Mouse (Mus musculus) spleen, adult 18-20 months (tissue): ENCODE results near the gene Cyld.
"Not testable (repeated sequence)": the region's sequence is repeated elsewhere in the genome, so short reads cannot be mapped to it uniquely, and the experiment has no call there.

Experiments used
- DNase-seq, 2 experiments: peaks; one replicate each; pipeline ENCODE4 v3.0.0; 2022; ENCODE audit warnings: mixed read lengths in 2 of 2

The Cyld gene

DNA sequence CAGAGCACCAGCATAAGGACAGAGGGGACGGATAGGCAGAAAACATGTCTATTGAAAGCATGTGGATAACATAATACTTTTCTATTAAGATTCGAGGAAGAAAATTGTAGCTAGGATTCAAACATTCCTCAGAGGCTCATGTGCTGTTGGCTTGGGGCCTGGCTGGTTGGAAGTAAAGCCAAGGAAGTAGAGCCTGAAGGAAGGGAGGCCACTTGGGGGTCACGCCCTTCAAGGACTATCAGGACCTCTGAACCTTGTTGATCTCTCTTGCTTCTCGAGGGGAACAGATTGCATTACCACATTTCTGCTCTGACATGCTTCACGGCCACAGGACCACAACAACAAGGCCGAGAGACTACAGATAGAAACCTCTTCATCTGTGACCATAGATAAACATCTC is 7.7 kb upstream of the Cyld start:
- no peak for DNase-seq

- DNase-seq = no peak
Measured at GRCm38 (mm10) chr8:88689891-88690290, 6.9 kb upstream of the Cyld start.

DNA sequence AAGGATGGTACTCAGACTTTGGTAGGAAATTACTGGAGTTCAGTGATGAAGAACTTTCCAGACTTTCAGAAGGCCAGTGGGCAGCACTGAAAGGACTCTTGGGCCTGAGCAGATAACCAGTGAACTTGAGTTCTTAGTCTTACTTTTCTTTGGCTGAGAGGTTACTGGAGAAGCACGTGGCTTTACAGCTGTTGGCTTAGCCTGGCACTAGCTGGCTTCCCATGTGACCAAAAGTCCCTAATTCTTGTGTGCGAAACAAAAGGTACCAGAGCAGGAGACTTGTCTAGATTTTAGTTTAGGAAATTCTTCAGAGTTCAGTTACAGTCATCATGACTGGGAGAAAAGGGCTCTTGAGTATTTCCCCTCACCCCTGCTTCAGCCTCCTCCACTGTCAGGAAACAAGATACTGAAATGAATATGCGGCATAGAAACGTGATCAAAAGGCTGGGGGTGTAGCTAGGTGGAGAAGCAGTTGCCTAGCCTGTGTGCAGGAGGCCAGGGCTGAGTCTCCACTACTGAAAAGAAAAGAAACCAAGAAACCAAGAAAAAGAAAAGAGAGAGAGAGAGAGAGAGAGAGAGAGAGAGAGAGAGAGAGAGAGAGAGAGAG is 5.4 kb upstream of the Cyld start:
- no peak for DNase-seq

GRCm38 (mm10) chr8:88691961-88692360 is 4.9 kb upstream of the Cyld start:
- no peak for DNase-seq

DNA sequence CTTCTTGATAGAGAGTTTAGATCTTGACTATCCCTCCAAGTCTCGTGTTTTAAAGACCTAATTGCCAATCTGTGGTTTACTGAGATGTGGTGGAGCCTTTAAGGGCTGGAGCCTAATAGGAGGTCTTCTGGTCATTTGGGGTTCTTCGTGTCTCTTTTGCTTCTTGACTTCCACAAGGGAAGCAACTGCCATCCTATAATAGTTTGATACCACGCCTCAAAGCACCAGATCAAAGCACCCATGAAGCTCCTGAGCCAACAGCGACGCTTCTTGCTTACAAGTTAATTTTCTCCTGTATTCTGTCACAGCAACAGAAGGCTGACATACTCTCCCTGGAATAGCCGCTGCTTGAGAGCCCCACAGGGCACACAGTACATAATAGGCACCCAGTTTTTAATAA is 4.0 kb upstream of the Cyld start:
- no peak for DNase-seq

- DNase-seq = no peak
Measured at GRCm38 (mm10) chr8:88693376-88693775, 3.5 kb upstream of the Cyld start.

DNA sequence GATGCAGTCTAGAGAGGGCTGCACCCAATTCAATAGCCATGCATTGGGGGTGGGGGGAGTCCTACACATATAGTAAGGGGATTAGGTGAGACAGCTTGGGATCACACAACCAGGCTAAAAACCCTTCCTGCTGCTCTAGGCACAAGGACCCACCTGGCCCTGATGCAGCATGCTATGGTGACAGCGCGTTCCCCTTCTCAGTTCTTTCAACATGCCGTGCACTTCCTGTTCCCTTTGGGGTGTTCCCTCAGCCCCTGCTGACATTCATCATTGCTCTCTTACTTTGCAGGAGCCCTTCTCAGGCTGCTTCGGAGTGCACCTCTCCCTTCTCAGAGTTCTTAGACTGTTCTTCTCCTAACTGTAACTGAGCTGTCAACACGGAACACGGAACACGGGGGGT is 2.5 kb upstream of the Cyld start:
- DNase-seq = peak; percentile 43 to 49

DNA sequence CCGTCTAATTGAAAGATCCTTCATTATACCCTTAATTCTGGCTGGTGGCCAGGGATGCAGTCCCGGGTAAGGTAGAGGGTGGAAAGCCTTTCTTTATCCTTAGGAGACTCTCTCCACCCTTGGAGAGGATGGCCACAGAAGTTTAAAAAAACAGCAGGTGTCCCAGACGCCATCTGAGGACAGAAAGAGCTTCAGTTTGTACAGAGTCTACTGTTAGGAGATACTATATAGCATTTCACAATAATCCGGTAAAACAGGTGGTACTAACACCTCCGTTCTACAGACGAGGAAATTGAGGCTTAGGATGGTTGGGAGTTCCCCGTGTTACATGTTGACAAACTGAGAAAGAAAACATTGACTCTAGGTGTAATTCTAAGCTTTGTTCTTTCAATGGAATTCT is 600 bp upstream of the Cyld start:
- no peak for DNase-seq

- DNase-seq = no peak
Measured at GRCm38 (mm10) chr8:88697642-88698031, 809 bp downstream of the Cyld start.

DNA sequence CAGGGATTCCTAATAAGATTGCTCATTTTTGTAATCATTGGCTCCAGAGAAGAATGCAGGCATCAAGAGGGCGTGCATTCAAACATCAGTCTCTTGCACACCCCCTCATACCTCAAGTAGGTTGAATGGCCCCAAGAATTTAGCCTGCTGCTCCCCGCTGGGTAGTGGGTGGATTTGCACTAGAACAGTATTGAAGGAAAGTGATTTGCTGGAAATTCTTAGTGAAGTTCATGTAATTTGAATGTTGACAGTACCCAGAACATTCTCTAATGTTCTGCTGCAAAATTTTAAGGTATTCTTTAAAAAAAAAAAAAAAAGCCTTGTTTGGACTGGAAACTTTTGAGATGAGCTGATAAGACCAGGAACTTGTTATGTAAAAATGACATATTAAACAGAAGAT is 1.2 kb downstream of the Cyld start:
- DNase-seq = no peak

GRCm38 (mm10) chr8:88701611-88702010 is 4.8 kb downstream of the Cyld start:
- DNase-seq = no peak

DNA sequence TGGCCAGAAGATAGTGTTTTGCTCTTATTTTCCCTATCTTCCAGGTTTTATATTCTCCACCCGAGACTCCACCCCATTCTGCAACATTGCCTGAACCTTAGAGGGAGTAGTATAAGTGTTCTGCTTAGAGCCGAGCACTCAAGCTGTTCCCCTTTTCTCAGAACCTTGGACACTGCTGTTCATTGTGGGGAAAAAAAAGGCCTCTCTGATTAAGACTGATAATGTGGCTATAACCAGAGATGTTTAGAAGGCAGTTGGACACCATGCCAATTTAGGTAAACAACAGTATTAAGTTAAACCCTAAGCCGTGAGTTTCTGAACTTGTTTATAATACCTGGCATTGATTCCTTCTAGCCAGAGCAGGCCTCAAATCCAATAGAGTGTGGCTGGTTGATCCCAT is 6.0 kb downstream of the Cyld start:
- DNase-seq = no peak

GRCm38 (mm10) chr8:88723256-88723963 is 26.6 kb downstream of the Cyld start:
- DNase-seq = no peak

GRCm38 (mm10) chr8:88755175-88755791 is 58.5 kb downstream of the Cyld start:
- peak; percentile 35 to 74 for DNase-seq

DNA sequence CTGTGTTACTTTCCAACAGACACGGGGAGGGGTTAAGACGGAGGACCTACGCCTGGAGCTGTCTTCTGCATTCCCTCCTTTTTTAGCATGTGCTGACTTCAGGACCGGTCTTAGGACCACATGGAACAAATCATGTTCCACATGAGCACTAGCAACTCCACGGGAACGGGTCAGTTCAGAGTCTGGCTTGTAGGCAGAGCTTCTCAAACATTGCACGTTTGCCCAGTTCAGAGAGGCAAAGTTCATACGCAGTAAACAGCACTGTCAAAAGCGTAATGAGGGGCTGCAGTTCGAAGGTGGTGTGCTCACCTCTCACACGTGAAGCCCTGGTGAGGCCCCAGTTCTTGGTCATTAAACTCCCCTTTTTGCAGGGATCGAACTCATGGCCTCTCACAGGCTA is 65.2 kb downstream of the Cyld start:
- DNase-seq = no peak

DNA sequence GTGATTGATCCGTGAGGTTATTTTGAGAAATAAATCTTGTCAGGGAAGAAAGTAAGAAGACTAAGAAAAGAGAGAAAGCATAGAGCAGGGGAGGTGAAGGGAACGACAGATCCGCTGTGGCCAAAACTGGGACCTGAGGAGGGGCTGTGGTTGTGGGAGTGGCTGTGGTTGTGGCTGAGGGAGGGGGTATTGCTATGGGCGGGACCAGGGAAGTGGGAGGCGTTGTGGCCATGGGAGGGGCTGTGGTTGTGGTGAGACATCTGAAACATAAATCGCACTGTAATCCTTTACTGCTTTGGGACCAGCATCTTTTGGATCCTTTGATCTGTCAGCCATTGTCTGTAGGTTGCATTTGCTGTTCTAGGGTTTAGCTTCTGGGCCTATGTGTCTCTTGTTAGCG is 74.4 kb downstream of the Cyld start:
- DNase-seq = no peak

GRCm38 (mm10) chr8:88774593-88775297 is 77.9 kb downstream of the Cyld start:
- no peak for DNase-seq

GRCm38 (mm10) chr8:88775298-88775646 is 78.4 kb downstream of the Cyld start:
- DNase-seq = no peak

DNA sequence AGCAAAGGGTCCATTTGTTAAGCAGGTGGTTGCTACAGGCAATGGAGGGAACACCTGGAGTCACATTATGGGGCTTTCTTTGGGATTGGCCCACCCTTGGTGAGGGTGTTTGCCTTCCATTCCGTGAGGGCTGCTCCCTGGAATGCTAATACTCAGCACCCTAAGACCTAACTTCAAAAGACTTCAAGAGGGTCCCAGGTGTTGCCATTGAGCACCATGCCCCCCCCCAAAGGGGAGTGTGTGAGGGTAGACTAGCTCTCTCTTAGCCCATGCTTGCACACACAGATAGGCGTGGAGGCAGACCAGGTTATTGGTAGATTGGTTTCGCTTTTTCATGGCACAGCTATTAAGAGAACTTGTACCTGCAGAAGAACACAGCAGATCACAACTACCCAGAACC is 83.3 kb downstream of the Cyld start:
- no peak for DNase-seq

- no peak for DNase-seq
Measured at GRCm38 (mm10) chr8:88781283-88781682, 84.5 kb downstream of the Cyld start.

DNA sequence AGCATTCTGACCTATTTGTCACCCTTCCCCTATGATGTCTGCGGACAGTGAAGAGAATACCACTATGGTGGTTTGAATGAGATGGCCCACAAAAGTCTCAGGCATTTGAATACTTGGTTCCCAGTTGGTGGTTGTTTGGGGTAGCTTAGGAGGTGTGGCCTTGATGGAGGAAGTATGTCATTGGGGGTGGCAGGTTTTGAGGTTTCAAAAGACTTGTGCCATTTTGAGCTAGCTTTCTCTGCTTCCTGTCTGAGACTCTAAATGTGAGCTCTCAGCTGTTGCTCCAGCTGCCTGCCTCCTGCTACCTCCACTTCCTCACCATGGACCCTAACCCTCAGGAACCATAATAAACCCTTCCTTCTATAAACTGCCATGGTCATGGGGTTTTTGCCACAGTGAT is 86.9 kb downstream of the Cyld start:
- DNase-seq = no peak

DNA sequence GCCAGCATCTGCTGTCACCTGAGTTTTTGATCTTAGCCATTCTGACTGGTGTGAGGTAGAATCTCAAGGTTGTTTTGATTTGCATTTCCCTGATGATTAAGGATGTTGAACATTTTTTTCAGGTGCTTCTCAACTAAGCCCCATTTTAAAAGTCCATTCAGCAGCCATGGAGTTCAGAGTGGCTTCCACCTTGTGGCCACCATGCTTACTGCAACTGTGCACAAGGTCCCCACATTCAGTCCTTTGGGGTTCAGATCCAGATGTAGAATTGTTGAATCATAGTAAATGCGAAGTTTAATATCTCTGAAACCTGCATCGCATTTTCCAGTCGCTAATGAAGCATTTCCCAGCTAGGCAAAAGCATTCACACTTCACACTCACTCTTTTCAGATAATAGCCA is 91.5 kb downstream of the Cyld start:
- DNase-seq = not testable (repeated sequence)

GRCm38 (mm10) chr8:88792691-88793323 is 96.0 kb downstream of the Cyld start:
- no peak for DNase-seq
